Mouse (Mus musculus) ES-E14 (cell line): ENCODE measurements around the gene Hdac5.

Source experiments
- CHD2 ChIP-seq: IDR thresholded peaks from 2 replicates; pipeline ENCODE4 v1.6.1; 2014; ENCODE audit warnings: mild to moderate bottlenecking, low read depth, low read length, inconsistent platforms
- HCFC1 ChIP-seq: IDR thresholded peaks from 2 replicates; pipeline ENCODE4 v1.6.1; 2012; ENCODE audit warnings: low read length, inconsistent platforms, borderline replicate concordance; ENCODE audit not compliant: insufficient read depth
- MAFK ChIP-seq: IDR thresholded peaks from 2 replicates; pipeline ENCODE4 v1.6.1; 2014; ENCODE audit warnings: mild to moderate bottlenecking, low read depth, low read length, inconsistent platforms; ENCODE audit not compliant: insufficient read depth
- ZC3H11A ChIP-seq: IDR thresholded peaks from 2 replicates; pipeline ENCODE4 v1.6.1; 2012; ENCODE audit warnings: low read depth, mild to moderate bottlenecking, inconsistent platforms, low read length, borderline replicate concordance

- TF ChIP-seq CHD2 = no peak
- no peak for TF ChIP-seq MAFK
- no peak for TF ChIP-seq HCFC1
- TF ChIP-seq ZC3H11A = no peak
Measured at GRCm38 (mm10) chr11:102219247-102219993, 10.5 kb downstream of the Hdac5 start.
